Mouse (Mus musculus) testis, adult 2 months (tissue): Measurements from ENCODE around the gene Gzmm. TPM values are rescaled to one million over a fixed set of nuclear protein-coding genes. Genes with fewer than 3 reads are reported as not detected.
A peak's percentile ranks its signal among the peaks of the same experiment; 100 is the strongest.

ENCODE experiments used
- H3K27ac ChIP-seq: fragments of 200-500 bp; 2 replicates; pipeline ENCODE4 v1.5.1; 2012; ENCODE audit warnings: low read depth, low read length; ENCODE audit not compliant: control insufficient read depth, insufficient read depth
- H3K27me3 ChIP-seq: fragments of 200-500 bp; 2 replicates; pipeline ENCODE4 v1.6.1; 2012; ENCODE audit warnings: mild to moderate bottlenecking, low read length, moderate library complexity; ENCODE audit not compliant: control insufficient read depth, insufficient read depth
- H3K36me3 ChIP-seq: fragments of 200-500 bp; 2 replicates; pipeline ENCODE4 v1.6.1; 2012; ENCODE audit warnings: mild to moderate bottlenecking, low read length; ENCODE audit not compliant: control insufficient read depth, insufficient read depth
- H3K4me1 ChIP-seq: fragments of 200-500 bp; 2 replicates; pipeline ENCODE4 v1.6.1; 2012; ENCODE audit warnings: low read length; ENCODE audit not compliant: control insufficient read depth, insufficient read depth
- H3K4me3 ChIP-seq: fragments of 200-500 bp; 2 replicates; pipeline ENCODE4 v1.5.1; 2012; ENCODE audit warnings: low read depth, mild to moderate bottlenecking, low read length, moderate library complexity, mixed read lengths; ENCODE audit not compliant: control insufficient read depth
- CTCF ChIP-seq: fragments of 200-500 bp; IDR thresholded peaks from 2 replicates; pipeline ENCODE4 v1.5.1; 2012; ENCODE audit warnings: low read depth, mild to moderate bottlenecking, inconsistent platforms, low read length, moderate library complexity; ENCODE audit not compliant: control insufficient read depth, insufficient read depth, insufficient replicate concordance
- POLR2A ChIP-seq: fragments of 200-500 bp; IDR thresholded peaks from 2 replicates; pipeline ENCODE4 v1.6.1; 2012; ENCODE audit warnings: low read depth, mild to moderate bottlenecking, inconsistent platforms, low read length, moderate library complexity; ENCODE audit not compliant: control insufficient read depth
- polyA plus RNA-seq: library from polyadenylated mRNA; depleted of rRNA; stranded (reverse); fragments of >200 nt; gene quantifications from 2 replicates; pipeline ENCODE4 v1.2.3, GENCODE M21; 2012

Gene Gzmm
- polyA plus RNA-seq, 1 experiment = 0.33 TPM

DNA sequence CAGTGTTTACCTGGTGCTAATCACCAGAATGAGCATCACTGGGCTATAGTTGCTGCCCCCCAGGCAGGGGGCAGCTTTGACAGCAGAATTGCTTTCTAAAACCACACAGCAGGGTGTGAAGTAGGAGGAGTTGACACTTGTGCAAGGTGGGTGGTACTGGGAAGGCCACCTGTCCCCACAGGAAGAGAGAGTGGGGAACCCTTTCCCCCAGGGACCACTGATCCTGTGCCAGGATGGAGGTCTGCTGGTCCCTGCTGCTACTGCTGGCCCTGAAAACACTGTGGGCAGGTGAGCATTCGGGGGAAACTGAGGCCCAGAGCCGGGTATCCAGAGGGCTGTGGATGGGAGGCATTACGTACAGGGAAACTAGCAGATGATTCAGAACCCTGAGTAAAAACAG lies 358 bp downstream of the Gzmm start:
- Histone ChIP-seq H3K4me1 (no peaks in the 10 kb centered on the region), H3K27me3 (no peaks in the 10 kb centered on the region), H3K4me3 (no peak overlapping the region), H3K27ac (no peak overlapping the region), H3K36me3 (no peaks in the 10 kb centered on the region; the same call in 1 of the 2 replicates)
- TF ChIP-seq POLR2A (no peak), CTCF (no peak)

DNA sequence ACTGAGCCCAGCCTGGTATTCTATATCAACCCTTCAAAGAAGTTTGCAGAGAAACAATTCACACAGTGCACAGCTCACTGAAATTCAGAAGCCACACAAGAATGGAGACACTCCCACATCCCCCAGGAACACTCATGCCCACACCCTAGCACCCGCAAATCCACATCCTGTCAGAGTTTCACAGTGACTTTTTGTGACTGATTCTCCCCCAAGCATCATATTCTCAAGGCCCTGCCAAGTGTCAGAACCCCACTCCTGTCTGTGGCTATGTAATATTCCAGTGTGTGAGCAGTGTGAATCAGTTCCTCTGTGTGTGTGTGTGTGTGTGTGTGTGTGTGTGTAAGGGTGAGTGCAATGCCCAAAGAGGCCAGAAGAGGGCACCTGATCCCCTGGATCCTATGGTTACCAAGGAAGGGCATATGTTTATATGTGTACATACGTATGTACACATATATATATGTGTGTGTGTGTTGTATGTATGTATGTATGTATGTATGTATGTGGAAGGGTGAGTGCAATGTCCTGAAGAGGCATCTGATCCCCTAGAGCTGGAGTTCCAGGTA lies 3.2 kb downstream of the Gzmm start:
- Histone ChIP-seq H3K4me3 (no peak overlapping the region), H3K36me3 (no peaks in the 10 kb centered on the region; the same call in 1 of the 2 replicates), H3K4me1 (peaks cover 3% of the 10 kb centered on the region; the same call in 1 of the 2 replicates), H3K27me3 (no peaks in the 10 kb centered on the region), H3K27ac (no peak overlapping the region)
- no peak for TF ChIP-seq POLR2A
- TF ChIP-seq CTCF = peak; percentile 12; the same call in 1 of the 2 replicates

DNA sequence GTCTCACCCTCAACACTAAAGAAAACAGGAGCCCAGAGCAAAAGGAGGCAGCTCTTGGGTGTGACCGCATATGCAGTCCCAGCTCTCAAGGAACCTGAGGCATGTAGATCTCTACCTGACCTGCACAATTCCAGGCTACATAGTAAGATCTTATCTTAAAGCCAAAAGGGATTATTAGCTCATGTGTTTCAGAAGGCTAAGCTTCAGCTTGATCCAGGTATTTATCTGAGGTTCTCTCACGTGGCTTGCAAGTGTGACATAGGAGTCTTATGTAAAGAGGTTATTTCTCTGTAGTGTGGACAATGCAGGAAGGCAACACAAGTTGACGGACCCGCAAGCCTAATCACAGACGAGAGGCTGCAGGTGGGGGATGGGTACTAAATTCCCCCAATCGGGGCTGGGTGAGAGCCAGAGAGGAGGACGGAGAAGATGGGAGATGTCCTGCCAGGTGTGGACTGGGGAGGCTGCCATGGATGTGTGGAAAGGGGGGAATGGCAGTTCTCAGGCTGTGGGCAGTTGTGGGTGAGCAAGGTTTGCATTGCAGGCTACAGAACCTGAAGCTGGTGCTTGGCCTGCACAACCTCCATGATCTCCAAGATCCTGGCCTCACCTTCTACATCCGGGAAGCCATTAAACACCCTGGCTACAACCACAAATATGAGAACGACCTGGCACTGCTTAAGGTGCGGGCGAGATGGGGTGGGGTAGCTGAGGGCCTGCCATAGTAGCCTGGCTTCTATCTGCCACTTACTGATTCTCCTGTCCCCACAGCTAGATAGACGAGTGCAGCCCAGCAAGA lies 5.0 kb downstream of the Gzmm start:
- H3K36me3 ChIP-seq = no peaks in the 10 kb centered on the region
- no peak overlapping the region for H3K27ac ChIP-seq
- H3K4me3 ChIP-seq = no peak overlapping the region
- no peak for TF ChIP-seq CTCF
- no peak for TF ChIP-seq POLR2A
- no peaks in the 10 kb centered on the region for H3K27me3 ChIP-seq
- peaks cover 3% of the 10 kb centered on the region; the same call in 1 of the 2 replicates for H3K4me1 ChIP-seq

DNA sequence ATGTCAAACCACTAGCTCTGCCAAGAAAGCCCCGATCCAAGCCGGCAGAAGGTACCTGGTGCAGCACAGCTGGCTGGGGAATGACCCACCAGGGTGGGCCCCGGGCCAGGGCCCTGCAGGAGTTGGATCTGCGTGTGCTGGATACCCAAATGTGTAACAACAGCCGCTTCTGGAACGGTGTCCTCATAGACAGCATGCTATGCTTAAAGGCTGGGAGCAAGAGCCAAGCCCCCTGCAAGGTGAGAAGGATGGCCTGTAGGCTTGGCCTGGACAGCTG lies 5.5 kb downstream of the Gzmm start:
- Histone ChIP-seq H3K27ac (no peak overlapping the region), H3K27me3 (no peaks in the 10 kb centered on the region), H3K4me1 (peaks cover 3% of the 10 kb centered on the region; the same call in 1 of the 2 replicates), H3K4me3 (no peak overlapping the region), H3K36me3 (no peaks in the 10 kb centered on the region)
- TF ChIP-seq CTCF = no peak

DNA sequence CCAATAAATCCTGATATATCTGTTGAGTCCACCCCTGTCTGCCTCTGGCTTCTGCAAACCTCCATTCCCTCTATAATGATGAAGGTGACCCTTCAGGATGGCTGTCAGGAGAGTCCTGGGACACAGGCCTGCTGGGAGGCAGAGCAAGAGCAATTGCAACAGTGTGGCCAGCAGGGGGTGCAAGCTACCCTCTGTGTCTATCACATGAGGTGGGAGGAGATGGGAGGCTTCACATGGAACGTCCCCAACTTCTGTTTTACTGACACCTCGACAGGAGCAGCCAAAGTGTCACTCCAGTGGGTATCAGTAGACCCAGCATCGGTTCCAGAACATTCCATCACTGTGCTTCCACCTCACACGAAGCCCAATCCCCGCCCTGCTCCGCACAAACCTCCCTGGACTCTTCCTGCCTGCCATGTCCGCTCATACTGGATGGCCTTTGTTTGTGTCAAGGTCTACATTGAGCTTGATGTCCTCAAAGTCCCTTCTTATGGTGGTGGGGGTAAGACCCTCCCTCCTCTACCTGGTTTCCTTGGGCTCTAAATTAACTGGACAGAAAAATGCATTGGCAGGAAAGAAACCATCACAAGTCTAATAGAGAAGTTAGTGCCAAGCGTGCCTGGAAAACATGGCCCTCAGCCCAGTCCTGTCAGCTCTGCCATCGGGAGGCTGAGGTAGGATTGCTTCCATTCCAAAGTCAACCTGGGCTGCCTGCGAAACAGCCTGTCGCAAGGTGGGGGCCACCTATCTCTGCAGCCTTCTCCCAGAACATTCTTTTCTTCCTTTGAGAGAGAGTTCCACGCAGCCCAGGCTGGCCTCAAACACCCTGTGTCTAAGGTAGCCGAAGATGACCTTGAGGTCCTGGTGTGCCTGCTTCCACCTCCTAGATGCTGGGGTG lies 6.7 kb downstream of the Gzmm start:
- no peaks in the 10 kb centered on the region for H3K27me3 ChIP-seq
- no peak overlapping the region for H3K27ac ChIP-seq
- TF ChIP-seq POLR2A = no peak
- peak; percentile 79; the same call in 1 of the 2 replicates for TF ChIP-seq CTCF
- H3K4me3 ChIP-seq = no peak overlapping the region
- peaks cover 3% of the 10 kb centered on the region; the same call in 1 of the 2 replicates for H3K4me1 ChIP-seq
- H3K36me3 ChIP-seq = no peaks in the 10 kb centered on the region

DNA sequence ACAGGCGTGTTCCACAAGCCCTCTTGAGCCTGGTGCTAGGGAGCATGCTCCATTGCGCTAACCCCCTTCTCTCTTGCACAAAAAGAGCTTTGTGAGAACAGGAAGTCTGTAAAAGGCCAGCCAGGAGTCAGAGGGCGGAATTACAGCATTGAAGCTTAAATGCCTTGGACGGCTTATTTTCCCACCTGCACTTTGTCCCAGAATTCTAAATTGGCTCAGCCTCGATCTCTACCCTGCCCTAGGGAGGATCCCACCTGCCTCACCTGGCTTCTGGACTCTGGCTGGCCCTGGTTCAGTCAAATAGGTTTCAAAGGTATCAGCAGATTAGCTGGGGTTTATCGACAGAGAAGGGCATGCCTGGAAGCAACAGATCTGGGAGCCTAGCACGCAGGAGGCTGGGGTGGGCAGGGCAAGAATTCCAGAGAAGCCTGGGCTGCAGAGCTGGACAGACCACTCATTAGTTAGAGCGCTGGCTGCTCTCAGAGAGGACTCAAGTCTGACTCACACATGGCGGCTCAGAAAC lies 7.4 kb downstream of the Gzmm start:
- TF ChIP-seq POLR2A (no peak), CTCF (no peak)
- no peak overlapping the region for H3K4me3 ChIP-seq
- H3K4me1 ChIP-seq = peaks cover 10% of the 10 kb centered on the region
- H3K36me3 ChIP-seq = no peaks in the 10 kb centered on the region
- H3K27me3 ChIP-seq = no peaks in the 10 kb centered on the region
- no peak overlapping the region for H3K27ac ChIP-seq

DNA sequence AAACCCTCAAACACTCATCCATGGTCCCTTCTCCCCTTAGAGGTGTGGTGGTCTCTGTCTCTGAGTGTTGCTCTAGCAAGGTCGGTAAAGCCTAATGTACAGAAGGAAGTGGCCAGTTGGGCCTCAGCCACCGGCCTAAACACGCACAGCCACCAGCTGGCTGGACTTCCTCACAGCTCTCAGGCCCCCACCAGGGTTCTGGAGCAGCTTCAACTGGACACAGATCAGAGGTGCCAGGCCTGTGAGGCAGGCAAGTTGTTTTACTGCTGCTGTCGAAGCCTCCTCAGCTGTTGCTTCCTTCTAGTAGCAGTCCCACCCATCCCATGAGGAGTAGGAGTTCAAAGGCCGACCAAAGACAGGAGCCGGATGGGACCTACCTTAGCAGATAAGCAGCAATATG lies 9.1 kb downstream of the Gzmm start:
- Histone ChIP-seq H3K27ac (no peak overlapping the region), H3K27me3 (no peaks in the 10 kb centered on the region), H3K4me3 (no peak overlapping the region), H3K36me3 (no peaks in the 10 kb centered on the region), H3K4me1 (peaks cover 19% of the 10 kb centered on the region)
- TF ChIP-seq CTCF (no peak), POLR2A (no peak)
